ENCODE assay signal across 32 mouse cellular contexts in genomic region chr5:116277951-116278350, GRCm38 (mm10). TPM values are rescaled to one million over a fixed set of nuclear protein-coding genes. Genes with fewer than 3 reads are reported as not detected.
DNase-seq lines count a peak whose midpoint lies in the region; ATAC-seq and TF ChIP-seq lines count a peak whose summit lies in the region.
"Had no signal": no experiment of that assay in that cellular context is flagged by ENCODE, and none has a peak within 500 bp of the region (broad histone marks: within the 10 kb centered on the region; RNA-seq: fewer than 3 reads in every experiment).

No protein-coding gene starts in this region.

- H3K36me3 ChIP-seq in hindbrain, embryonic 15.5 days = no peaks in the 10 kb centered on the region
- H3K36me3 ChIP-seq in hindbrain, embryonic 11.5 days (ENCODE audit: control insufficient read depth, insufficient read depth, low read length) = no peaks in the 10 kb centered on the region
- no peaks in the 10 kb centered on the region for H3K36me3 ChIP-seq in E14TG2a.4 (ENCODE audit: insufficient read depth, low read length)
- no peaks in the 10 kb centered on the region for H3K36me3 ChIP-seq in forebrain, embryonic 14.5 days (ENCODE audit: control insufficient read depth, insufficient read depth, low read length)
- H3K36me3 ChIP-seq: heart, embryonic 15.5 days; neural tube, embryonic 13.5 days had no signal

- no peak overlapping the region for H3K9ac ChIP-seq in hindbrain, embryonic 15.5 days
- no peak overlapping the region for H3K9ac ChIP-seq in hindbrain, embryonic 11.5 days (ENCODE audit: low read depth, low read length)
- H3K9ac ChIP-seq in forebrain, embryonic 14.5 days (ENCODE audit: low read length) = no peak overlapping the region
- H3K9ac ChIP-seq: heart, embryonic 15.5 days; liver, embryonic 14.5 days; neural tube, embryonic 13.5 days had no signal

- peak; percentile 47 for TF ChIP-seq CTCF in E14TG2a.4 (conservative IDR thresholded peaks at IDR 0.05; ENCODE audit: low read length)
- no peak for TF ChIP-seq CTCF in cortical plate, adult 2 months (IDR thresholded peaks at IDR 0.05; ENCODE audit: extremely low read depth, insufficient read depth, low read length)

- H3K4me3 ChIP-seq in hindbrain, embryonic 15.5 days = no peak overlapping the region
- H3K4me3 ChIP-seq in hindbrain, embryonic 11.5 days (ENCODE audit: low read depth, low read length) = no peak overlapping the region
- H3K4me3 ChIP-seq in E14TG2a.4 (replicated peaks; ENCODE audit: low read length) = no peak overlapping the region
- peak overlapping the region; percentile 33; the same call in 1 of the 2 replicates for H3K4me3 ChIP-seq in cortical plate, adult 2 months (ENCODE audit: insufficient read depth, low read length)
- no peak overlapping the region for H3K4me3 ChIP-seq in forebrain, embryonic 14.5 days (ENCODE audit: low read depth, low read length)
- H3K4me3 ChIP-seq: gastrocnemius, adult 2 months; heart, embryonic 10.5 days; heart, embryonic 15.5 days; myocyte; neural tube, embryonic 13.5 days had no signal

- no peaks in the 10 kb centered on the region for H3K27me3 ChIP-seq in hindbrain, embryonic 15.5 days
- no peaks in the 10 kb centered on the region for H3K27me3 ChIP-seq in hindbrain, embryonic 11.5 days (ENCODE audit: control insufficient read depth, insufficient read depth, low read length)
- peaks cover 14% of the 10 kb centered on the region for H3K27me3 ChIP-seq in E14TG2a.4 (ENCODE audit: insufficient read depth, low read length)
- no peaks in the 10 kb centered on the region for H3K27me3 ChIP-seq in forebrain, embryonic 14.5 days (replicated peaks; ENCODE audit: control insufficient read depth, insufficient read depth, low read length)
- H3K27me3 ChIP-seq: neural tube, embryonic 13.5 days had no signal

- H3K4me2 ChIP-seq in hindbrain, embryonic 15.5 days = peak overlapping the region; percentile 7; the same call in 1 of the 2 replicates
- no peak overlapping the region for H3K4me2 ChIP-seq in hindbrain, embryonic 11.5 days (replicated peaks; ENCODE audit: low read depth, low read length)
- H3K4me2 ChIP-seq in forebrain, embryonic 14.5 days (ENCODE audit: low read length) = peak overlapping the region; percentile 44
- H3K4me2 ChIP-seq: heart, embryonic 15.5 days; neural tube, embryonic 13.5 days had no signal

- DNase-seq in hindbrain, embryonic 11.5 days (ENCODE audit: low spot score) = no peak
- DNase-seq in forebrain, embryonic 14.5 days (ENCODE audit: low spot score) = peak; percentile 65
- no peak for DNase-seq in kidney, adult 18-20 months
- no peak for DNase-seq in heart, adult 9 months (ENCODE audit: low spot score in 2 of 2)
- no peak for DNase-seq in heart, adult 8-10 months (ENCODE audit: low spot score)
- DNase-seq: adrenal gland, adult 2 months; adrenal gland, postnatal 36 days; cerebellum, adult 18-20 months; cerebellum, postnatal 10 days; gastrocnemius, adult 2 months; gastrocnemius, postnatal 36 days; kidney, adult 9 months; kidney, postnatal 10 days; liver; lung, adult 2 months; lung, postnatal 10 days; thymus, postnatal 4 days had no signal

- H3K9me3 ChIP-seq in hindbrain, embryonic 15.5 days = no peaks in the 10 kb centered on the region
- H3K9me3 ChIP-seq in hindbrain, embryonic 11.5 days (ENCODE audit: control insufficient read depth, low read length) = 0 out of 2 replicates have a peak, but pooled peaks cover 5% of the 10 kb centered on the region
- H3K9me3 ChIP-seq in E14TG2a.4 (ENCODE audit: low read length) = peaks cover 11% of the 10 kb centered on the region
- H3K9me3 ChIP-seq in forebrain, embryonic 14.5 days (replicated peaks; ENCODE audit: control insufficient read depth, low read length) = no peaks in the 10 kb centered on the region
- H3K9me3 ChIP-seq: heart, embryonic 15.5 days; neural tube, embryonic 13.5 days had no signal

- no peak for TF ChIP-seq POLR2A in cortical plate, adult 2 months (IDR thresholded peaks at IDR 0.05; ENCODE audit: extremely low read depth, insufficient read depth, low read length)

- no peak overlapping the region for H3K27ac ChIP-seq in hindbrain, embryonic 15.5 days (replicated peaks)
- no peak overlapping the region for H3K27ac ChIP-seq in hindbrain, embryonic 11.5 days (ENCODE audit: low read depth, low read length)
- H3K27ac ChIP-seq in cortical plate, adult 2 months (ENCODE audit: insufficient read depth, low read length) = no peak overlapping the region
- H3K27ac ChIP-seq in forebrain, embryonic 14.5 days (ENCODE audit: low read depth, low read length) = peak overlapping the region; percentile 60; the same call in 1 of the 2 replicates
- H3K27ac ChIP-seq: gastrocnemius, adult 2 months; heart, embryonic 10.5 days; heart, embryonic 15.5 days; liver, embryonic 14.5 days; macrophage; neural tube, embryonic 13.5 days had no signal

- peaks cover 29% of the 10 kb centered on the region for H3K4me1 ChIP-seq in hindbrain, embryonic 15.5 days (replicated peaks)
- H3K4me1 ChIP-seq in hindbrain, embryonic 11.5 days (replicated peaks; ENCODE audit: control insufficient read depth, insufficient read depth, low read length) = peaks cover 3% of the 10 kb centered on the region; the same call in 1 of the 2 replicates
- peaks cover 23% of the 10 kb centered on the region for H3K4me1 ChIP-seq in E14TG2a.4 (replicated peaks; ENCODE audit: low read depth, low read length)
- peaks cover 1% of the 10 kb centered on the region; the same call in 1 of the 2 replicates for H3K4me1 ChIP-seq in cortical plate, adult 2 months (ENCODE audit: control insufficient read depth, insufficient read depth, low read length)
- peaks cover 26% of the 10 kb centered on the region for H3K4me1 ChIP-seq in forebrain, embryonic 14.5 days (ENCODE audit: control insufficient read depth, insufficient read depth, low read length)

- ATAC-seq in hindbrain, embryonic 15.5 days (ENCODE audit: low FRiP score, low read depth) = no peak
- no peak for ATAC-seq in hindbrain, embryonic 11.5 days (ENCODE audit: low FRiP score)
- ATAC-seq in forebrain, embryonic 14.5 days = peak; percentile 18; the same call in 1 of the 2 replicates
- ATAC-seq: activated CD4-positive, CD25-positive, alpha-beta regulatory T cell, adult 4 months; hindbrain, embryonic 16.5 days; intestine, embryonic 16.5 days; midbrain, embryonic 16.5 days had no signal

- WGBS in hindbrain, embryonic 15.5 days = 92% methylated on average over 4 of the region's 4 CpGs
- WGBS in hindbrain, embryonic 11.5 days = 99% methylated on average over 4 of the region's 4 CpGs
- 38% methylated on average over 4 of the region's 4 CpGs for WGBS in forebrain, embryonic 14.5 days

RNA-seq across cellular contexts. Expression of gene Ccdc60, which starts 10.8 kb away (rescaled TPM):
- 2.5 and 2.8 TPM in 2 replicates for polyA plus RNA-seq in hindbrain, embryonic 15.5 days (2015; fragmentation: Nextera tagmentation; extraction: Ambion mirVana)
- 2.0 and 2.2 TPM in 2 replicates for polyA plus RNA-seq in hindbrain, embryonic 11.5 days (2014; fragmentation: Nextera tagmentation; extraction: Ambion mirVana)
- 0.23 and 0.29 TPM in 2 replicates for polyA plus RNA-seq in cortical plate, adult 2 months (2012; rRNA removed)
- polyA plus RNA-seq in forebrain, embryonic 14.5 days (2014; fragmentation: Nextera tagmentation; extraction: Ambion mirVana) = 0.89 and 1.1 TPM in 2 replicates
- not detected for total RNA-seq in heart, adult 8-10 months (2022)
- total RNA-seq: adrenal gland, adult 2 months; adrenal gland, postnatal 36 days; gastrocnemius, adult 2 months; gastrocnemius, postnatal 36 days; heart, postnatal 25 days; megakaryocyte-erythroid progenitor cell, adult 5-6 weeks had no signal
- polyA plus RNA-seq: activated CD4-positive, CD25-positive, alpha-beta regulatory T cell, adult 4 months; adrenal gland, adult 2 months; macrophage had no signal
